Mouse (Mus musculus) granulocyte monocyte progenitor cell, adult 5-6 weeks (primary cell): ENCODE measurements at regions not wholly inside any gene's neighbourhood (a gene's known extent, or its start where the extent isn't known, plus 50 kb on each side); places are given as distances from the start of the nearest gene placed in this dataset.

Source experiments
- ATAC-seq: replicated peaks from 2 replicates; pipeline ENCODE4 v1.8.0; 2016; ENCODE audit warnings: mild to moderate bottlenecking, moderate TSS enrichment, inconsistent platforms; ENCODE audit not compliant: poor library complexity, severe bottlenecking

DNA sequence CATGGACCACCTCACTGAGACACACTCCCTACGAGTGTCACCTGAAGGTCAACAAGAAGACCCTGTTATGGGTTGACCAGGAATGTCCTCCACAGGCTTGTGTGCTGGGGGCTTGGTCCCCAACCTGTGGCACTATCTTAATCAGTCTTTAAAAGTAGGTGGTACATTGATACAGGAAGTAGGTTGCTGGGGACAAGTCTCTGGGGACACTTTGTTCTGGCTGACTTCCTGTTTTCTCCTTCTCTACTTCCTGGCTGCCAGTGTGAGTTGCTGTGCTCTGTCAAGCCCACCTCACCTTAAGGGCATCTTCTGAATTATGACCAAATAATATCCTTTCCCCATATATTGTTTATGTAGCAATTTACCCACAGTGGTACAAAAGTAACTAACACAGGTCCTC lies 96.1 kb downstream of the Cct6b start:
- ATAC-seq, result no peak

DNA sequence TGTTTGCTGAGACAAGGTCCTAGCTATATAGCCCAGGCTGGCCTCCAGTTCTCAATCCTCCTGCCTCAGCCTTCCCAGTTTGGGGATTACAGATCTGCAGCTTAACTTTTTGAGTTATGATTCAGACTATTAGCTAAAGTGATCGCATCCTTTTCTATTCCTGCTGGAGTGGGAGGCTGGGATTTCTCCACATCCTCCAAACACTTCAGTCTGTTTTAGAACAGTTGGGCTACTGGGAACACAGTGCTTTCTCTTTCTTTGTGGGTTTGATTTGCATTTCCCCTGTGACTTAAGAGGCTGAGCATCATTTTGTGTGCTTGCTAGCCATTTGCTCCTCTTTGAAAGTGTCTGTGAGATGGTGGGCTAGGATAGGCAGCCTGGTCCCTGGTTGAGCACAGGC lies 100.0 kb downstream of the Cct6b start:
- ATAC-seq, result no peak

DNA sequence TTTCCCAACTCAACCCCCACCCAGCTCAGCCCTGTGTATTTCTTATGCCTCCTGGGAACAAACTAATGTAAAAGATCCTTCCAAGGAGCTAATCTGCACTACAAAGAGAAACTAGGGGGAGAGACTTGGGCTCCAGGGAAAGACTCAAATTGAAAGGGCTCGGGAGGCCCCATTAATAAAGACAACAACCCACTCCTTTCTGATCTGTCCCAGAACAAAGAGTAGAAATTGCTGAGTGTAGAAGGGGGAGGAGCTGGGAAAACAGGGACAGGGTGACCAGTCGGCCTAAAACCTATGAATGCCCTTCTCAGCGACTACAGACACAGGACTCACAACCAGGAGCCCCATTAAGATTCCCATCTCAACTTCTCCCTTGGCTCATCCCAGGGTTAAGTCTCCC lies 102.0 kb downstream of the Cct6b start:
- no peak for ATAC-seq

DNA sequence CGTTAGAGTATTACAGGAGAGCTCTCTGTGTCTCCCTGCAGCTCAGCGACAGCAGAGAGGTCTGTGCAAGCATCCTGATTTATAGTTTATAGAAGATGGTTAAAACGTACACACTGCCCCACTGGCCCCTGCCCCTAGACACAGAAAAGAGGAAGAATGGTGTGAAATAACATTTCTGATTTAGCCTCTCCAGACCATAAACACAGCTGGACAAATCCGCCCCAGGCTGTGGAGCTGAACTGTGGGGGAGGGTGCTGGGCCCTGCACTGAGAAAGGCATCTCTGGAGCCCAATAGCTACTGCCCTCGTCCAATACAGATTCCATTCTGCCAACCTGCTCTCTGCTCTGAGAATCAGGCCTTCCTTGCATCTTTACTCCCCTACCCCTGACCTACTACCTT lies 112.4 kb downstream of the Cct6b start:
- no peak for ATAC-seq

DNA sequence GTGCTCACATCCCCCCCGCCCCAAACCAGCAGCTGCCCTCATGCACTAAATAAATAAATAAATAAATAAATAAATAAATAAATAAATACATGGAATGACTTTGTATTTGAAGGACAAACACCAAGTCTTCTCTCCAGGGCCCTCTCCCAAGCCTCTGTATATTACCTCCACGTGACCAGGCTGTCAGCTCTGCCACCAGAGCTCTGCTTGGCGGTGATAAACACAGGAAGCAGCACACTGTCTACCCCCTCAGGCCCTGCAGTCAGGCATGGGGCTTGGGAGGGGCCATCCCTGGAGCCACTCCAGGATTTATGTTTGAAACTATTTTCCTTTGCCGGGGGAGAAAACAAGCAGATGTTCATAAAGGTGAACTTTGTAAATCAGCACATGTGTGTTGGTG lies 125.6 kb downstream of the Cct6b start:
- no peak for ATAC-seq

DNA sequence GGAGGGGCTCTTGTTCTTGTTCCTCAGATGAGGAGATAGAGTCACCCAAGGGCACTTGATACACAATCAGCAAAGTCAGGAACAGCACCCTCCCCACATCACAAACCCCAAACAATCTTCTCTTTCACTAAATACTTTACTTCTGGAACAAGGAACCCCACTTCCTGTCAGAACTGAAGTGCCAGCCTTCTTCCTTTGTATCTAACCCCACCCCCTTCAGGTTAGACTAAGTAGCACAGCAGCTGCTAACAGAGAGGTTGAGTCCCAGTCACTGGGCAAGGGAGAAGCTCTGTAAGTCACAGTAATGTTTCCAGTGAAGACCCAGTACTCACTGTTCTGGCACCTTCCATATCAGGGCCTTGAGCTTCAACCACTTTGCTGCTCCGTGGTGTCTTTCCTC lies 131.9 kb downstream of the Cct6b start:
- ATAC-seq, result no peak

DNA sequence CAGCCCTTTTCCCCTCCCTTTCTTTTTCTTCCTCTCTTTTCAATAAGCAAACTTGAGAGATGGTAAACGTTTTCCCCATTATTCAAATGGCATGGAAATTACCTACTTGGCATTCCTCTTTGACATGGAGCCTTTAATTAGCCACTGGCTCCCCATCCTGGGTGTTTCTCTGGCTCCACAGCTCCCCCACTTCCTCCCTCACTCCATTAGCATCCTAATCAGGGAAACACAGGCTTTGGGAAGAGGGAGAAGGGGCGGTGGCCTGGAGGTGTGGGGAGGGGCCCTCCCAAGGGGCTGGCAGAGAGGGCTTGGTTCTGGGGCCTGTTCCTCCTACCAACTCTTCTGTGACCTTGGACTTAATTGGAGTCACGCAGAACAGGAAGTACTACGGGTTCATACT lies 132.7 kb downstream of the Cct6b start:
- ATAC-seq, result no peak

DNA sequence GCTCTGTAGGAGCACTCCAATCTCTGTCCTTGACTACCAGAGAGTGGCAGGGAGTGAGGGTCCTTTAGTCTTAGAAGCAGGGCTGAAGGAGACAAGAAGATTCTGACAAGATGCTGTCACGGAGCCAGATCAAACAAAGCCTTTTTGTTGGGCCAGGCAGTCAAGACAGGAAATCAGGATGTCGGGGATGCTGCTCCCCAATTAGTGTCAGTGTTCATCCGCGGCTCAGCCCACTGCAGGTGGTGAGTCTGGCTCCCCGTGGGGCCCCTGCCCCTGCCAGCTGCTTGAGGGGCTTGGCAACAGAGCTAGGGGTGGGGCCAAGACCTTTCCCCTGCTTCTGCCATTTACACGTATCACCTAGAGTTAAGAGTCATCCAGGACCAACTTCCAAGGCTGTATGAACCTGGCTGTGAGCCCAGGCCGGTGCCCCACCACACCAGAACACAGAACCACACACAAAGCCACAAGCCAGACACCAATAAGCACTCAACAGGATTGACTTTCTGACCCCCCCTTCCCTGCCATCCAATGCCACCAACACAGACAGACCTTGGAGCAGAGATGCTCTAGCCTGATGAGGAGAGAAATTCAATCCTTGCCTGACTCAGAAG lies 137.5 kb downstream of the Cct6b start:
- no peak for ATAC-seq

DNA sequence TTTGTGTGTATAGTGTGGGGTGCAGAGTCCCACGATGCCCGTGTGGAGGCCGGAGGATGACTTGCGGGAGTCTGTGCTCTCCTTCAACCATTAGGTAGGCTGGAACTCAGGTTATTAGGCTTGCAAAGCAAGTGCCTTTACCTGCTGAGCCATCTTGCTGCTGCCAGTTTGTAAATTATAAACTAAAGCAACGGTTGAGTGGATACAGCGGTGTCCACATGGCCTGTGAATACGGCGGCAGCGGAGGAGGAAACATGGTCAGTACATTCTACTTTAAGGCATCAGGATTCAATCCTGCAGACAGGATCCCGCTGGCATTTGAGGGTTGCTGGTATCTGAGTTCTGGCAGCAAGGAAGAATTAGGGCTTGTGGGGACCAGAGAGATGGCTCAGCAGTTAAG lies 143.1 kb downstream of the Cct6b start:
- ATAC-seq, result no peak

DNA sequence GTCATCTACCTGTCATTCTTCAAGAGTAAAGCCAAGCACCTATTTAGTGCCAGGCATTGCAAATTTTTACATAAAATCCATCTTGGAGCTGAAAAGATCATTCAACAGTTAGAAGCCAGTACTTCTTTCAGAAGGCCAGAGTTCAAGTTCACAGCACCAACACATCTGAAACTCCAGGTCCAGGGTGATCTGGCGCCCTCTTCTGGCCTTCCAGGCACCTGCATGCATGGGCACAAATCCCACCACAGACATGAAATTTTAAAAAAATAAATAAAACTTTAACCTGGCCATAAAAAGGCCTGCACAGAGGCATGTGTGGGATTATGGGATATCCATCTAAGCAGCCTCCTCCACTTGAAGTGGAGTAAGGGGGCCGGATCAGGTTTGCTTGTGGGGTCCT lies 144.7 kb downstream of the Cct6b start:
- ATAC-seq, result no peak

DNA sequence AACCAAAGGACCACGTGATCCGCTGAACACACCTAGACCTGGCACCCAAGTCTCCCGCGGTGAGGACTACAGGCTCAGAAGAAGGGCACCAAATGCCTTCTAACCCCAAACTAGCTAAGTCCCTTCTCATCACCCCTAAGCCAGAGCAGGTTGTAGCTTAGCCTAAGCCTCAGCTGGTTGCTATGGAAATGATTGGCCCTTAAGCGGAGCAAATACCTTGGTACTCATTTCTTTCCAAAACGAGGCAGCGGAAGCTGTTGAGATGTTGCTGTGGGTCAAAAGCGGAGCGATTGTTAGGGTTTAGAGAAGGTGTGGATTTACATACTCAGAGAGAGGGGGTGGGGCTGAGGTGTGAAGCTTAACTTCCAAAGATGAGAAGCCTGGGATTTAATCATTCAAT lies 145.7 kb downstream of the Cct6b start:
- ATAC-seq, result no peak

DNA sequence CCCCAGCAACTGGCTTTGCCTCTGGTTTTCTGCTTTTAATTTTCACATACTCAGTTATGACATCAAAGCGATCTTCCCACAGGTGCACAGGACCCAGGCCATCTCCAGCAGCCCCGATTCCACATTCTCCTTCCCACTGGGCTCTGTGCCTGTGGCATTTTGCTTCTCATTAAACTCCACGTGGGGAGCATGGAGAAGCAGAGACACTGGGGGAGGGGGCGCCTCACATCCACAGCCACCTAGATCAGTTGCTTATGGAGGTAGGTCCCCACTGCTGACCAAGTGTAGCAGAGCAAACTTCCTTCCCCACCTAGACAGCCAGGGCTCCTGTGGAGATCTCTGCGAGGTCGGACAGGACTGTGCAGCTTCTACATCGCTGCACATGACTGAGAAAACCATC lies 147.3 kb downstream of the Cct6b start:
- no peak for ATAC-seq

DNA sequence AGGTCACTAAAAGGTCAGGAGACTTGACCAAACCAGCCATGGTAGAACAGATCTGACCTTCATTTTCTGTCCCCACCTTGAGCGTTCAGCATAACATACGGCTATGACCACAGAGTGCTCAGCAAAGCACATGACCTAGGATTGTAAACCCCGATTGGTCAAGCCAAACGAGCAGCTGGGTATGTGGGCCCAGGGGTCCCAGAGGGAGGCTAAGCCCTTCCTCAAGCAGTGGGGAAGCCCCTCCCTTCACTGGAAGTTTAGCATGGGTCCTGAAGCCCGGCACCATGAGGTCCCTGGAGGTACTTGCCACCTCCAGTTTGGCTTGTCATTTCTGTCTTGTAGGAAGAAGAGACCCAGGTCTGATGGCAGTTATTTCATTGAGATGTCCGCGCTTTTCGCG lies 149.8 kb downstream of the Cct6b start:
- ATAC-seq, result no peak

DNA sequence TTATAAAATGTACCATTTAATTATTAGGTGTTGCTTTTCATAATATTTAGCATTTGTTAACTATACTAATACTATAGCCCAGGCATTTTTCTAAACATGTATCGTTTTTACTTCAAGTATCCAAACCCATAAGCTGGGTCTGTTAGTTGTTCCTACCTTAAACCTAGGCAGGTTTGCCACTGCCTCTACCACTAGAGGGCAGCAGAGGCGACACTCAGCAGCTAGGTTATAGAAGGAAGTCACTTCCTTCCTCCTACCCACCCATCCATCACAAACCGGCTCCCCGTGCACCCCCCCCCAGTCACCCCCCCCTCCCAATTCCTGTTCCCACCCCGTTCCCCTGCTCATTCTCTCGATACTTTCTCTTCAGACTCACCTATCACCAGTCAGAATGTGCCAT lies 150.6 kb downstream of the Cct6b start:
- peak; percentile 61 for ATAC-seq

DNA sequence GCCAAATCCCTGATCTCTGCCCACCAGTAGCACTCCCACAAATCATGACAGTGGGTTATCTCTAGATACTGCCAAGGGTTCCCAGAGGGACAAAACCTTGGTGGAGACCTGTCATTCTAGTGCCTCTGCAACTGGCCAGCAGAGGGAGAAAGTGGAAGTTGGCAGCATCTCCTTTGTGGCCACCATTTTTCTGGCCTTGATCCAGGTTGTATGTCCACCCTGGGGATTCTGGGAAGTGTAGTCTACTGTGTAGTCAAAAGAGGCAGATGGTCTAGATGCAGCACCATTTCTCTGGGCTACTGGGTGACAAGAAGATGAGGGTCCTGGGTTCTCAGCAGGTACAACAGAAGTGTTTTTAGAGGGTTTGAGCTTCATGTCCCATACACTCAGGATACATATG lies 152.1 kb downstream of the Cct6b start:
- peak; percentile 81 for ATAC-seq

DNA sequence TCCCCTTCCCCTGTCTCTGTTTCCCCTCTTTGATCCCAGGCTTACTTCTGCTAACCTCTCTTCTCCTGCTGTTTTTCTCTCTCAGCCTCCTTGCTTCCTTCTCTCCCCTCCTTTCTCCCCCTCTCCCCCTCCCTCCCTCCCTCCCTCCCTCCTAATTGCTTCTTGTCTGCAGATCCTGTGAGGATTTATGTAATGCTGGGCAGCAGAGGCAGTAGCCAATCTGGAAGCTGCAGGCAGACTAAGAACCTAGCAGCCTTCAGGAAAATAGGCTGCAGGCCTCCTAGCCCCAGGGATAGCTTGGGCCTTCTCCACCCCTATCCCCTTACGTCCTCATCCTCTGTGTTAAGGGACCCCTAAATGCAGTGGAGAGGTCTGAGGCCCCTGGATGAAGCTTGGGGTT lies 155.2 kb downstream of the Cct6b start:
- ATAC-seq, result no peak

DNA sequence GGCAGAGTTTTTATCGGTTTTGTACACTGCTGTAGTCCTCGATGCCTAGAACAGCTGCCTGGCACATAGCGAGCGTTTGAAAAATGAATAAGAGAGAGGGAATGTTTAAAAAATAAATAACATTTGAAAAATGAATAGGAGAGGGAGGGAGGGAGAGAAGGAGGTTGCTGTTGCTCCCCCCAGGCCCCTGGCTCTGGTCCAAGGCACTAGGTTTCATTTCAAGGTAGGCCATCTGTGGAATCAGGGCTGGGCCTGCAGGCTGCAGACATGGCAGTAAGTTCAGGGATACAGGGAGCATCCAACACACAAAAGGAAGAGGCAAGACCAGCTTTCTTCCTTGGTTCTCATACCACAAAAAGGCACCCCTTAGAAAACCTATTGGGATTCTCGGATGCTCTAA lies 156.5 kb downstream of the Cct6b start:
- ATAC-seq, result no peak

DNA sequence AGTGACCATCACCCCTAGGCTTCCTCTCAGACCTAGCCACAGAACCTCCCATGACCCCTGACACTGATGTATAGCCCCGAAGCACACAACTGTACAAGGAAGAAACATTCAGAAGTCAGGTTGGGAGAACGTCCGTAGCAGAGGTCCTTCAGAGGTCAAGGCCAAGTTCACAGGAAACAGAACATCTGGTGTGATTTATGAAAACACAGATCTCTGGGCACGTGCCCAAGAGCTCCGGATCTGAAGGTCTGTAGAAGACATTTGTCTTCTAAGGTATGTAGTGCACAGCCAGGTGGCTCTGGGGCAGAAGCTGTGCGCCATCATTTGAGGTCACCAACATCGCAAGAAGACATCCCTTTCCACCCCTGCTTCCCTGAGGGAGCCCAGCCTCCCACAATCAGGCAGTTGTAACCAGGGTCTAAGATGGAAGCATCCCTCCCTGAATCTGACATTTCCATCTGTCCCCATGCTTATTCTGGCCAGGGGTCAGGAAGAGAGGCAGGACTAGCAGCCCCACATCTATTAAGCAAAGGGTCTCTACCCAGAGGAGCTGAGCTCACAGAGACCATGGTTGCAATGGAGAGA lies 159.8 kb downstream of the Cct6b start:
- no peak for ATAC-seq

DNA sequence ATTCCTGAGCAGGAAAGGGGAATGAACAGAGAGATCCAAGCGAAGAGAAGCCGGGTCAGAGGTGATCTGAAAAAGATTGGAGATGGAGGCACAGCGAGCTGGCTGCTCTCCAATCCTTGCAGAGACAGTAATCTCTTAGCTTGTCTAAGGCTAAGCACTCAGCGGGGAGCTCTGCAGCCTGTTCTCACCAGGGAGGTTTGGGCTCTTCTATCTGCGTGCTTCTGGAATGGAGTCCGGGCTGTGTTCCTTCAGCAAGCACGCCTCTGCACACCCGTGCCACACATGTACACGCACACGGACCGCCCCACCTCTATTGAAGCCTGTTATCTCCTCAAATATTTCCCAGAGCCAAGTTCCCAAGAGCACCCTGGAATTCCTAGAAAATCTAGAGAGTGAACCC lies 161.3 kb downstream of the Cct6b start:
- no peak for ATAC-seq

DNA sequence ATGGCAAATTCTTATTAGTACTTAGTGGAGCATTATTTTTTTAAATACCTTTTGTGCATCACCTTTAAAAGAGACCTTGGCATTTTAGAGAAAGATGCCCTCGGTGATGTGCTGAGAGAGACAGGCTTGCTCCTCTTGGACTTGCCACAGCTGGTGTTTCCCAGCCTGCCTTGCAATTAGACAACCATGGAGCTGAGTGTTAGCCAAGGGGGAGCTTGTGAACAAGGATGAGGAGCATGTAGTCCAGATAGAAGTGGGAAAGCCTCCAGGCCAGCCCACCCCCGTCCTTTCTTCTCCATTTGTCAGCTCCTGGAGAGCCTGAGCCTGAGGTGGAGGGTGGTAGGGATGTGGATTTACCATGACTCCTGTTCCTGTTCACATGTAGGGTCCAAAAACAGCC lies 161.9 kb downstream of the Cct6b start:
- no peak for ATAC-seq

DNA sequence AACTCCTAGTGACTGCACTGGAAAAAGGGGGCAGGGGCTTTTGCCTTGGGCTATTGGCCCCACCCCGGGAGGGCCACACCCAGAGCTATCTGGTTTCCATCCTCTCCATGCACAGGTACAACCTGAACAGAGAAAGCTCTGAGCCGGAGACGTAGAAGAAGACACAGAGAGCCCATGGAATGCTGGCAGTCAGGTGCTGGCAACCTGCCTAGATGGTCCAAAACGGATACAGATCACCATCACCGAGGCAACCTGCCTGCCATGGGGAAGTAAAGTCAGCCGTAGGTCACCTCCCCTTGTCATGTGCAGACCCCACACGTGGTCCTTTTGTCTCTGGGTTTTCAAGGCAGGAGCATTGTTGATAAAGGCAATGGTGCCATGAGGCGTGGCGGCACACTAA lies 164.0 kb downstream of the Cct6b start:
- ATAC-seq, result no peak

DNA sequence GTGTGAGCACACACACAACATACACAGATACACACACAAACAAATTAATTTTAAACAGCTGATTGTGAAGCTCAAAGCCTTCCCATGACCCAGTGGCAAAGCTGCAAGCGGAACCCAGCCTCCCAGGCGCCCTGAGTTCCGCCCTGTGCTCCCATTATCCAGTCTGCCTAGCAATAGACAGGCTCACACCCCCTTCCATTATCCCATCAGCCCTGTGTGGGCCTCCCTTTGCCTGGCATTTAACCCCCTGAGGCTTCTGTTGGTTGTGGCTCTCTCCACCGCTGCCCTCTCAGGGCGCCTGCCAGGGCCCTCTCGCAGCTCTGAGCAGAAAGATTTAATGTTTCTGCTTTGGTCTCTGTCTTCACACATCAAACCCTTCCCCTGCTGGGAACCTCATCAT lies 166.4 kb downstream of the Cct6b start:
- no peak for ATAC-seq

DNA sequence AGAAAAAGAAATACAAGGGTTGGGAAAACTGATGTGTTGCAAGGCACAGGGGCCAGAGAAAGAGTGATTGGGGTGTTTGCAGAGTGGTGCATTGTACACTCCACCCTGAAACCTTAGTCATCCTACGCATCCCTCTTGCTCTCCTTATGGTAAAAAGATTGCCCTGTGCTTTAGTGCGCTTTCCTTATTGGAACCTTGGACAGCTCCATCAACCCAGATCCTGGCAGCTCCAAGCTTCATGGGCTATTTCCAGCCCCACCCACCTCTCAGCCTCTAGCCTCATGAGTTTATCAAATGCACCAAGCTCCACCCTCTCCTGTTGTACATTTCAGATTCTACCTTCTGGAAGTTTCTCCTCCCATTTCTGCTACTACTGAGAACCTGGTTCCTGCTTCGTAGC lies 167.3 kb downstream of the Cct6b start:
- no peak for ATAC-seq
